11 mouse cellular contexts compared by ENCODE assay signal in the genomic region with DNA sequence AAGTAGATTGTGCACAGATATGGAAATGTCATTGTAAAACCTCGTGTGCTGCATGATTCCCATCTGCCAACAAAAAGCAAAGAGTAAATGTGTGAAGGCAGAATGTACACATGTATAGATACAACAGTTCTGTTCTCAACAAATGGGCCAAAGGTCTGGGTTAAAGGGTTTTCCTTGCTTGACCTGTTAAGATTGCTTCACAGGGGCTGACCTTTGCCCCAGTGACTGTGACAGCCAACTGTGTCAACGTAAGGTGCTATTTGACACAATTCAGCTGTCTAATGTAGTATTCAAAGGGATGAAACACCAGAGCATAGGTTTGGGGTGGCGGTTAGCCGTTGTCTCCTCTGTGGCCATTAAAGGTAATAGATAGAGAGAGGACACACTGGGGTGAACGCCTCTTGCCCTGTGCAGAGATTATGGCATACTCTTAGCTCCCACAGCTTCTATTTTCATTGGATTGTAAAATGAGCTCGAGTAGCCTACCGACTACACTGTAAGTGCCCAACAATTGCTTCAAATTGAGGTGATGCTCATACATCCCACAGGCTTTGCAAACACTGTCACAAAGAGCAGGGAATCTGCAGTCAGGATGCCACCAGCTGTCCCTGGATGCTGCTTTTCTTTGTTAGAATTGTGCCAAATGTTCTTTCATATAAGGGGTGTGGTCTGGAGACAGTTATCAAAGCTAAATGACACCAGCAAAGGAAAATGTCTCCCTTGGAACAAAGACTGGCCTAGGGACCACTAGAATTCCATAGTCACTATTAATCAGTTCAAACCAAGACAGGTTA.
DNase-seq lines count a peak whose midpoint lies in the region; ATAC-seq and TF ChIP-seq lines count a peak whose summit lies in the region.
"Had no signal": no experiment of that assay in that cellular context is flagged by ENCODE, and none has a peak within 500 bp of the region (broad histone marks: within the 10 kb centered on the region; RNA-seq: fewer than 3 reads in every experiment).

No protein-coding gene starts in this region.

- no peaks in the 10 kb centered on the region for H3K27me3 ChIP-seq in forebrain, embryonic 13.5 days
- no peaks in the 10 kb centered on the region for H3K27me3 ChIP-seq in forebrain, embryonic 10.5 days (ENCODE audit: poor library complexity, severe bottlenecking)
- H3K27me3 ChIP-seq in liver, postnatal 0 days (ENCODE audit: insufficient read depth, low read length) = no peaks in the 10 kb centered on the region
- H3K27me3 ChIP-seq in liver, embryonic 11.5 days (replicated peaks; ENCODE audit: control insufficient read depth, insufficient read depth, low read length) = no peaks in the 10 kb centered on the region
- no peaks in the 10 kb centered on the region for H3K27me3 ChIP-seq in forebrain, embryonic 16.5 days (replicated peaks; ENCODE audit: control insufficient read depth, insufficient read depth, low read length)
- H3K27me3 ChIP-seq: lung, embryonic 15.5 days had no signal

- H3K27ac ChIP-seq in forebrain, embryonic 13.5 days = peak overlapping the region; percentile 51
- no peak overlapping the region for H3K27ac ChIP-seq in forebrain, embryonic 10.5 days
- H3K27ac ChIP-seq in liver, postnatal 0 days (ENCODE audit: low read depth) = no peak overlapping the region
- H3K27ac ChIP-seq in liver, embryonic 11.5 days (ENCODE audit: low read depth, low read length) = no peak overlapping the region
- peak overlapping the region; percentile 56; the same call in 1 of the 2 replicates for H3K27ac ChIP-seq in forebrain, embryonic 16.5 days (ENCODE audit: low read length)
- H3K27ac ChIP-seq: lung, embryonic 15.5 days had no signal

- no peak for DNase-seq in forebrain, embryonic 10.5 days (ENCODE audit: extremely low spot score, low spot score)
- DNase-seq in liver, postnatal 0 days = peak; percentile 65
- DNase-seq in liver, embryonic 11.5 days (ENCODE audit: low spot score) = no peak
- peak; percentile 41 for DNase-seq in lung, postnatal 36 days
- DNase-seq in urinary bladder, postnatal 4 days (ENCODE audit: low spot score in 2 of 2) = no peak
- no peak for DNase-seq in spleen, adult 18-20 months
- DNase-seq: heart, postnatal 10 days; kidney, postnatal 14 days had no signal

- H3K9me3 ChIP-seq in forebrain, embryonic 13.5 days (replicated peaks) = no peaks in the 10 kb centered on the region
- no peaks in the 10 kb centered on the region for H3K9me3 ChIP-seq in forebrain, embryonic 10.5 days
- H3K9me3 ChIP-seq in liver, postnatal 0 days (ENCODE audit: low read length) = no peaks in the 10 kb centered on the region
- H3K9me3 ChIP-seq in liver, embryonic 11.5 days (ENCODE audit: control insufficient read depth, low read length) = no peaks in the 10 kb centered on the region
- no peaks in the 10 kb centered on the region for H3K9me3 ChIP-seq in forebrain, embryonic 16.5 days (ENCODE audit: control insufficient read depth, low read length)
- H3K9me3 ChIP-seq: lung, embryonic 15.5 days had no signal

- peak; percentile 68 for TF ChIP-seq EP300 in liver, postnatal 0 days (IDR thresholded peaks at IDR 0.05; ENCODE audit: low read depth)

- TF ChIP-seq CTCF in liver, postnatal 0 days (IDR thresholded peaks at IDR 0.05; ENCODE audit: low read depth) = no peak

- no peak overlapping the region for H3K4me3 ChIP-seq in forebrain, embryonic 13.5 days
- H3K4me3 ChIP-seq in forebrain, embryonic 10.5 days = no peak overlapping the region
- no peak overlapping the region for H3K4me3 ChIP-seq in liver, postnatal 0 days (ENCODE audit: low read depth, low read length)
- H3K4me3 ChIP-seq in liver, embryonic 11.5 days (ENCODE audit: low read depth, low read length) = no peak overlapping the region
- no peak overlapping the region for H3K4me3 ChIP-seq in forebrain, embryonic 16.5 days (replicated peaks; ENCODE audit: low read length)
- H3K4me3 ChIP-seq: lung, embryonic 15.5 days had no signal

- peaks cover 14% of the 10 kb centered on the region; the same call in 1 of the 2 replicates for H3K4me1 ChIP-seq in forebrain, embryonic 13.5 days
- peaks cover 5% of the 10 kb centered on the region; the same call in 1 of the 2 replicates for H3K4me1 ChIP-seq in forebrain, embryonic 10.5 days
- no peaks in the 10 kb centered on the region for H3K4me1 ChIP-seq in liver, postnatal 0 days (ENCODE audit: insufficient read depth)
- H3K4me1 ChIP-seq in liver, embryonic 11.5 days (replicated peaks; ENCODE audit: control insufficient read depth, insufficient read depth, low read length) = no peaks in the 10 kb centered on the region
- H3K4me1 ChIP-seq in forebrain, embryonic 16.5 days (replicated peaks; ENCODE audit: control insufficient read depth, insufficient read depth, low read length) = peaks cover 9% of the 10 kb centered on the region
- H3K4me1 ChIP-seq: lung, embryonic 15.5 days had no signal

- no peaks in the 10 kb centered on the region for H3K36me3 ChIP-seq in forebrain, embryonic 13.5 days (ENCODE audit: poor library complexity, severe bottlenecking)
- H3K36me3 ChIP-seq in forebrain, embryonic 10.5 days (replicated peaks) = no peaks in the 10 kb centered on the region
- H3K36me3 ChIP-seq in liver, postnatal 0 days (replicated peaks; ENCODE audit: insufficient read depth, low read length) = no peaks in the 10 kb centered on the region
- no peaks in the 10 kb centered on the region for H3K36me3 ChIP-seq in liver, embryonic 11.5 days (ENCODE audit: control insufficient read depth, insufficient read depth, low read length)
- H3K36me3 ChIP-seq in forebrain, embryonic 16.5 days (ENCODE audit: control insufficient read depth, insufficient read depth) = no peaks in the 10 kb centered on the region
- H3K36me3 ChIP-seq: lung, embryonic 15.5 days had no signal

- ATAC-seq in forebrain, embryonic 13.5 days = 0 out of 2 replicates have a peak, but pooled peaks have one; percentile 36
- peak; percentile 75 for ATAC-seq in liver, postnatal 0 days
- ATAC-seq in liver, embryonic 11.5 days (replicated peaks; ENCODE audit: low FRiP score) = no peak
- ATAC-seq in forebrain, embryonic 16.5 days = peak; percentile 65

- H3K9ac ChIP-seq in forebrain, embryonic 13.5 days = no peak overlapping the region
- no peak overlapping the region for H3K9ac ChIP-seq in liver, postnatal 0 days (replicated peaks)
- no peak overlapping the region for H3K9ac ChIP-seq in liver, embryonic 11.5 days (ENCODE audit: low read depth, low read length)
- H3K9ac ChIP-seq in forebrain, embryonic 16.5 days (replicated peaks; ENCODE audit: low read depth, low read length) = no peak overlapping the region
- H3K9ac ChIP-seq: lung, embryonic 15.5 days had no signal

- 68% methylated on average over 7 of the region's 7 CpGs for WGBS in forebrain, embryonic 13.5 days
- WGBS in forebrain, embryonic 10.5 days = 71% methylated on average over 7 of the region's 7 CpGs
- WGBS in liver, postnatal 0 days (ENCODE audit: insufficient replicate concordance) = 61% methylated on average over 7 of the region's 7 CpGs
- 64% methylated on average over 7 of the region's 7 CpGs for WGBS in liver, embryonic 11.5 days
- WGBS in forebrain, embryonic 16.5 days = 73% methylated on average over 7 of the region's 7 CpGs

- no peak overlapping the region for H3K4me2 ChIP-seq in forebrain, embryonic 13.5 days
- no peak overlapping the region for H3K4me2 ChIP-seq in liver, postnatal 0 days (ENCODE audit: low read depth, low read length)
- H3K4me2 ChIP-seq in liver, embryonic 11.5 days = no peak overlapping the region
- no peak overlapping the region for H3K4me2 ChIP-seq in forebrain, embryonic 16.5 days (ENCODE audit: low read length)
- H3K4me2 ChIP-seq: lung, embryonic 15.5 days had no signal

Comparison
In these comparisons a context has a peak if more than half of its experiments do, and no peak if none do; other contexts are left out.
1. H3K27ac ChIP-seq: peak in forebrain, embryonic 13.5 days (single experiment) and forebrain, embryonic 16.5 days (single experiment); none in forebrain, embryonic 10.5 days (single experiment), liver, postnatal 0 days (single experiment) and liver, embryonic 11.5 days (single experiment).
2. DNase-seq: peak in liver, postnatal 0 days (single experiment) and lung, postnatal 36 days (single experiment); none in forebrain, embryonic 10.5 days (single experiment), liver, embryonic 11.5 days (single experiment), urinary bladder, postnatal 4 days (0 of 2) and spleen, adult 18-20 months (0 of 2).